Mouse (Mus musculus): ENCODE results near the gene Tnrc6c. TPM values are rescaled to one million over a fixed set of nuclear protein-coding genes. Genes with fewer than 3 reads are reported as not detected.

The Tnrc6c gene
- total RNA-seq (2023), result 10 to 100 TPM; 35.3 to 36.0 TPM

GRCm38 (mm10) chr11:117653491-117654351, at the start of gene Tnrc6c:
Gene Tnrc6c (plus strand): TSS chr11:117654289.

GRCm38 (mm10) chr11:117781993-117782704, 128.1 kb downstream of the Tnrc6c start, which contains the start of the genes Tmc8 and Tmc6:
Gene Tmc8 (plus strand): TSS chr11:117782076.
Gene Tmc6 (minus strand): TSS chr11:117782198.

DNA sequence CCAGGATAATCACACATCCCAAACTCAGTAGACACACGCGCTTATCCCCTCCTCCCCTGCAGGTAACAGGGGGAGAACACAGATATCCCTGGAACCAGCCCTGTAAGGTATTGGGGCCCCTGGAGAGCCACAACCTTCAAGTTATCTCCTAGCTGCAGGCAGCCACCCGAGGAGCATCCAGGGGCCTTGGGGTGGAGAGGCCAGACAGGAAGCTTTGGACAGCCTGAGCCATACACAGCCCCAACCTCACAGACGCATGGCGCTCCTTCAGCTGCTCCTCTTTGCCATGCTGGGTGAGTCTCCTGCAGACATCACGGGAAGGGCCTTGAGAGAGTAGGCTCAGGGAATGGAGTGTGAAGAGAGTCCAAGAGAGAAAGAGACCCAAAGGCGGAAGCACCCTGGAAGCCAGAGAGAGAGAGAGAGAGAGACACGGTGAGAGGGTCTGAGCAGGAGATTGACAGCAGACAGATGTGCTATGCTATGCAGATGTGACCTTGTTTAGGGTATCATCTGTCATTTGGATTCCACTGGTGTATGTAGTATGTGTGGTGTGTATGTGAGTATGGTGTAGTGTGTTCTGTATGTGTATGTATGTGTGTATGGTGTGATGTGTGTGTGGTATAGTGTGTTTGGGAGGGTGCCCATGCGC, 143.5 kb downstream of the Tnrc6c start, which contains the start of gene 6030468B19Rik:
Gene 6030468B19Rik, plus strand, starts transcription at position 150 of the 649 bp plus-strand sequence.

DNA sequence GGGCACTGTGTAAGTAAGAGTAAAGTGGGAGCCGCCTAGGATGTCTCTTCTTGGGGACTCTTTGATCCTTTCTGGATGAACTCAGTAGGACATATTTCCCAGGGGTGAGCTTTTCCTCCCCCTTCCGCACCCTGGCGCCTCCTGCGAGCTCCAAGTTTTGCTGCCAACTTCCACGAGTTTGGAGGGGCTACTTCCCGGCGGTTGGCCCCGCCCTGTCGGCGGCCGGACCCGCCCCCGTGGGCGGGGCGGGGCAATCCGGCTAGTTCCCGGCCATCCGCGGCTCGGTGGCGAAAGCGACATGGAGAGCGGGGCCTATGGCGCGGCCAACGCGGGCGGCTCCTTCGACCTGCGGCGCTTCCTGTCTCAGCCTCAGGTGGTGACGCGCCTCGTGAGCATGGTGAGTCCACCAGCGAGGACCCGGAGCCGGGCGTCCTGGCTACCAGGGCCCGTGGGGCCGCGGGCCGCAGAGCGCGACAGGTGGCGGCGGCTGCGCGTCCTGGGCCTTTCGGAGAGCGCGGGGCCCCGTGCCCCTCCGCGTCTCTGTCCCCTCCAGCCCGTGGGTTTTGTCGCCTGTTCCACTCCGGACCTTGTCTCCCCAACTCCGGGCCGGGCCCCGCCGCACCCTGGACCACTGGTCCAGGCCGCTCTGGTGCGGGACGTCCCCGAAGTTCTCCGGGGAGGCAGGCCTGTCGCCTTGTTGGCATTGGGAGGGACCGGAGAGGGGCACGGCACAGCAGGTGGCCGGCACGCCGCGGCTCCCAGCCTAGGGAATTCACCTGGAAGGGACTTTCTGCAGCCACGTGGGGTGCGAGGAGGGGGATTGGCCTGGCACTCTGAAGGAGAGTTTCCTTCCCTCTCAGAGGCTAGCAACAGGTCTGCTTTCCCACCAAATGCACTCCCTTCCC, 155.6 kb downstream of the Tnrc6c start, which contains the start of the genes Gm20708 and Syngr2:
Gene Gm20708, plus strand, starts transcription at position 262 of the 905 bp plus-strand sequence.
Gene Syngr2, plus strand, starts transcription at position 262 of the 905 bp plus-strand sequence.

Other genes starting within 250 kb of the Tnrc6c start
- gene Gm11733, start 169.9 kb upstream of the Tnrc6c start, total RNA-seq (2023), result not detected
- gene Tmc8, start 127.8 kb downstream of the Tnrc6c start, total RNA-seq (2023), result 10 to 100 TPM; 41.3 to 45.7 TPM
- gene Tmc6, start 127.9 kb downstream of the Tnrc6c start, total RNA-seq (2023), result 100 to 1,000 TPM; 102 to 134 TPM
- 1 to 10 TPM in 1 of 2 experiments, not detected in 1; 1.4 TPM for gene 6030468B19Rik, start 143.4 kb downstream of the Tnrc6c start, total RNA-seq (2023)
- 1 to 10 TPM in 1 of 2 experiments, under 1 TPM in 1; 0.60 to 2.2 TPM for gene Gm20708, start 155.4 kb downstream of the Tnrc6c start, total RNA-seq (2023)
- gene Syngr2, start 155.4 kb downstream of the Tnrc6c start, total RNA-seq (2023), result 100 to 1,000 TPM in 1 of 2 experiments, 10 to 100 TPM in 1; 97.8 to 110 TPM
- gene Afmid, start 171.6 kb downstream of the Tnrc6c start, total RNA-seq (2023), result 1 to 10 TPM; 3.5 to 4.6 TPM
- gene Tk1, start 171.8 kb downstream of the Tnrc6c start, total RNA-seq (2023), result 10 to 100 TPM; 65.5 to 67.7 TPM
- 10 to 100 TPM; 70.2 to 73.7 TPM for gene Birc5, start 195.0 kb downstream of the Tnrc6c start, total RNA-seq (2023)
- gene Tmem235, start 206.5 kb downstream of the Tnrc6c start, total RNA-seq (2023), result not detected
- under 1 TPM in 1 of 2 experiments, not detected in 1; 0.51 TPM for gene Tha1, start 219.2 kb downstream of the Tnrc6c start, total RNA-seq (2023)